Comparison of ENCODE assay signal across 21 mouse cellular contexts in genomic region chr12:29849936-29850335, GRCm38 (mm10).
DNase-seq lines count a peak whose midpoint lies in the region; ATAC-seq and TF ChIP-seq lines count a peak whose summit lies in the region.
"Had no signal": no experiment of that assay in that cellular context is flagged by ENCODE, and none has a peak within 500 bp of the region (broad histone marks: within the 10 kb centered on the region; RNA-seq: fewer than 3 reads in every experiment).

No protein-coding gene starts in this region.

- no peak overlapping the region for H3K4me3 ChIP-seq in layer of hippocampus, adult 2 months
- H3K4me3 ChIP-seq in cerebellum, adult 2 months (replicated peaks; ENCODE audit: insufficient read depth, low read depth, low read length): no peak overlapping the region
- H3K4me3 ChIP-seq: embryonic facial prominence, embryonic 12.5 days; heart, embryonic 12.5 days; hindbrain, embryonic 10.5 days; midbrain, embryonic 10.5 days had no signal

- peak overlapping the region; percentile 57; the same call in 1 of the 2 replicates for H3K27ac ChIP-seq in layer of hippocampus, adult 2 months
- no peak overlapping the region for H3K27ac ChIP-seq in cerebellum, adult 2 months (ENCODE audit: insufficient read depth, low read length)
- H3K27ac ChIP-seq: embryonic facial prominence, embryonic 12.5 days; hindbrain, embryonic 10.5 days; midbrain, embryonic 10.5 days had no signal

- no peaks in the 10 kb centered on the region for H3K27me3 ChIP-seq in cerebellum, adult 2 months (ENCODE audit: control insufficient read depth, insufficient read depth, low read length)
- H3K27me3 ChIP-seq: embryonic facial prominence, embryonic 12.5 days; heart, embryonic 12.5 days had no signal

- WGBS in cerebellum, adult 2 months: 62% methylated on average over 3 of the region's 3 CpGs

- H3K4me1 ChIP-seq in cerebellum, adult 2 months (ENCODE audit: control insufficient read depth, insufficient read depth, low read length): peaks cover 3% of the 10 kb centered on the region
- H3K4me1 ChIP-seq: embryonic facial prominence, embryonic 12.5 days; heart, embryonic 12.5 days; midbrain, embryonic 10.5 days had no signal

- ATAC-seq in cerebellum, adult (ENCODE audit: insufficient number of reproducible peaks, low FRiP score, low TSS enrichment): peak; percentile 62
- ATAC-seq: activated CD4-positive, CD25-positive, alpha-beta regulatory T cell, adult 4 months had no signal

- TF ChIP-seq POLR2A in cerebellum, adult 2 months (IDR thresholded peaks at IDR 0.05; ENCODE audit: borderline replicate concordance, insufficient read depth, low read length): no peak

- no peak for DNase-seq in cerebellum, postnatal 4 days (ENCODE audit: low spot score in 2 of 2)
- no peak for DNase-seq in layer of hippocampus, adult 2 months (ENCODE audit: low spot score in 2 of 2)
- no peak for DNase-seq in layer of hippocampus, postnatal 36 days
- peak; percentile 48 to 66 for DNase-seq in cerebellum, adult 2 months
- DNase-seq in cerebellum, postnatal 25 days: peak; percentile 69 to 81
- no peak for DNase-seq in liver
- no peak for DNase-seq in urinary bladder, postnatal 14 days (ENCODE audit: low spot score)
- DNase-seq: adrenal gland, adult 8-10 months; gastrocnemius, postnatal 10 days; heart, postnatal 10 days; kidney, adult 18-20 months; lung, adult 18-20 months; lung, postnatal 10 days; right cerebral cortex, postnatal 14 days; thymus, postnatal 25 days had no signal

- TF ChIP-seq CTCF in layer of hippocampus, adult 2 months (conservative IDR thresholded peaks at IDR 0.05): peak; percentile 32; the same call in 1 of the 2 replicates
- TF ChIP-seq CTCF in cerebellum, adult 2 months (IDR thresholded peaks at IDR 0.05; ENCODE audit: borderline replicate concordance, insufficient read depth, low read depth, low read length): peak; percentile 26; the same call in 1 of the 2 replicates

Comparison
In these comparisons a context has a peak if more than half of its experiments do, and no peak if none do; other contexts are left out.
1. DNase-seq: peak in cerebellum, adult 2 months (2 of 2) and cerebellum, postnatal 25 days (2 of 2); none in cerebellum, postnatal 4 days (0 of 2), layer of hippocampus, adult 2 months (0 of 2), layer of hippocampus, postnatal 36 days (0 of 2), liver (single experiment) and urinary bladder, postnatal 14 days (single experiment).